Mouse (Mus musculus): ENCODE measurements around the gene Epn2.

DNA sequence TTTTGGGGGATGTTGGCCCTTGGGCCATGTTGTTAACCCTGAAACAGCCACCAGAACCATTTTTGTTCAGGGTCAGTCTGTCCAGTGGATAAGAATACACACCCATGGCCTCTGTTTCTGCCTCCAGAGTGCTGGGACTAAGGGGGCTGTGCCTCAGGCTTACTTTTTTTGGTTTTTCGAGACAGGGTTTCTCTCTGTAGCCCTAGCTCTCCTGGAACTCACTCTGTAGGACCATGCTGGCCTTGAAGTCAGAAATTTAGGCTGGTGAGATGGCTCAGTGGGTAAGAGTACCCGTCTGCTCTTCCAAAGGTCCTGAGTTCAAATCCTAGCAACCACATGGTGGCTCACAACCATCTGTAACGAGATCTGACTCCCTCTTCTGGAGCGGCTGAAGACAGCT, 100.7 kb downstream of the Epn2 start:
- TF ChIP-seq EP300 (IDR thresholded peaks at IDR 0.05; ENCODE audit: insufficient read depth, low read depth, low read length) (no peak), CTCF (IDR thresholded peaks at IDR 0.05; ENCODE audit: low read depth, low read length) (no peak)

Data from ES-Bruce4 (cell line).